Mouse (Mus musculus) layer of hippocampus, postnatal 10 days (tissue): Measurements from ENCODE around the gene Gm3182. TPM values are rescaled to one million over a fixed set of nuclear protein-coding genes. Genes with fewer than 3 reads are reported as not detected.
"Not testable (repeated sequence)": the region's sequence is repeated elsewhere in the genome, so short reads cannot be mapped to it uniquely, and the experiment has no call there.

Source experiments
- DNase-seq, 2 experiments: peaks; one replicate each; pipeline ENCODE4 v3.0.0; 2021; ENCODE audit warnings: low spot score in 2 of 2
- long read RNA-seq: library from polyadenylated mRNA; stranded (forward); transcript quantifications from one replicate; pipeline ENCODE4 v2.0.0, GENCODE M21; 2023
- total RNA-seq, 2 experiments: library from RNA; stranded (reverse); gene quantifications; 2 replicates each; pipeline ENCODE4 v1.2.3; 2021

The Gm3182 gene
- under 1 TPM in 1 of 2 experiments, not detected in 1; 0.21 TPM for total RNA-seq
- long read RNA-seq = 0 reads

DNA sequence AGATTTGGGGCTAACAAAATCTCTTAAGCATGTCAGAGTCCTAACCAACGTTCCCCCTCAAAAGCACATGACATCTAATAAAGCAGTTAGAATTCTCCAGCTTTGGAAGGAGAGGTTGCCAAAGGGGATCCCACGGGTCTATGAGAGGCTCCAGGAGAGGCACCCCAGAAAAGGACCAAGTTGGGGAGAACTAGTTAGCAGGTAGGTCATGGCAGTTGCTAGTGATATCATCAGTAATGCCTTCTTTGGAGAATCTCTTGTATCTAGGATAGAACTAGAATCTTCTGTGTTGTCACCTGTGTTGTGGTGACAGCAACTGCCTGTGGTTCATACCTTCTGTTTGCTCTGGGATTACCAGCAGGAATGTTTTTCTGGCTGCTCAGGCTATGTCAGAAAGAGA, at the start of gene Gm3182:
Gene Gm3182 (plus strand): TSS at position 301 of the 400 bp plus-strand sequence.
- DNase-seq = not testable (repeated sequence)

GRCm38 (mm10) chr14:4499425-4499824, 17.9 kb downstream of the Gm3182 start:
- DNase-seq = peak in 1 of 2 experiments; percentile 1

Other genes with a start within 250 kb of the Gm3182 start
- gene Gm3138, start 232.1 kb upstream of the Gm3182 start, total RNA-seq = not detected
- gene Gm3149, start 164.5 kb upstream of the Gm3182 start, total RNA-seq = not detected
- 1 to 10 TPM; 1.8 to 2.1 TPM for gene 2610042L04Rik, start 147.0 kb upstream of the Gm3182 start, total RNA-seq
- gene Gm3159, start 84.2 kb upstream of the Gm3182 start, total RNA-seq = not detected
- gene Gm3164, start 66.3 kb upstream of the Gm3182 start, total RNA-seq = 1 to 10 TPM; 1.1 to 3.6 TPM
- gene Gm3173, start 50.8 kb upstream of the Gm3182 start, total RNA-seq = 1 to 10 TPM; 5.0 TPM
- not detected for gene Gm3047, start 73.7 kb downstream of the Gm3182 start, total RNA-seq
- under 1 TPM; 0.66 to 0.67 TPM for gene Gm8159, start 150.6 kb downstream of the Gm3182 start, total RNA-seq
- under 1 TPM in 1 of 2 experiments, not detected in 1; 0.59 TPM for gene Gm3239, start 182.4 kb downstream of the Gm3182 start, total RNA-seq
- gene Gm7876, start 227.5 kb downstream of the Gm3182 start, total RNA-seq = under 1 TPM in 1 of 2 experiments, not detected in 1; 0.27 TPM
- gene Gm3252, start 245.0 kb downstream of the Gm3182 start, total RNA-seq = 1 to 10 TPM in 1 of 2 experiments, under 1 TPM in 1; 0.83 to 1.0 TPM